Mouse (Mus musculus) neural tube, embryonic 11.5 days (tissue): ENCODE results near the gene Palld. TPM values are rescaled to one million over a fixed set of nuclear protein-coding genes. Genes with fewer than 3 reads are reported as not detected.

Experiments used
- ATAC-seq: fragments of 200-750 bp; cut with Nextera tagmentation; 2 replicates; pipeline ENCODE4 v1.8.0; 2017; ENCODE audit warnings: moderate number of reproducible peaks, mild to moderate bottlenecking, moderate TSS enrichment, moderate library complexity; ENCODE audit not compliant: insufficient read depth, low FRiP score, low TSS enrichment
- DNase-seq: peaks from one replicate; pipeline ENCODE4 v3.0.0-alpha.2; 2015; ENCODE audit warnings: low spot score
- H3K27ac ChIP-seq: fragments of 300-500 bp; sonication (generic); 2 replicates; pipeline ENCODE4 v1.5.1; 2014; ENCODE audit warnings: low read depth, mild to moderate bottlenecking, low read length
- H3K27me3 ChIP-seq: fragments of 300-500 bp; sonication (generic); 2 replicates; pipeline ENCODE4 v1.6.1; 2014; ENCODE audit warnings: mild to moderate bottlenecking, low read length, mixed read lengths; ENCODE audit not compliant: control insufficient read depth, insufficient read depth
- H3K36me3 ChIP-seq: fragments of 300-500 bp; sonication (generic); 2 replicates; pipeline ENCODE4 v1.6.1; 2014; ENCODE audit warnings: mild to moderate bottlenecking, low read length, moderate library complexity, mixed read lengths; ENCODE audit not compliant: control insufficient read depth, insufficient read depth
- H3K4me1 ChIP-seq: fragments of 300-500 bp; sonication (generic); 2 replicates; pipeline ENCODE4 v1.6.1; 2014; ENCODE audit warnings: low read length, mixed read lengths; ENCODE audit not compliant: control insufficient read depth, insufficient read depth
- H3K4me2 ChIP-seq: fragments of 300-500 bp; sonication (generic); 2 replicates; pipeline ENCODE4 v1.6.1; 2014; ENCODE audit warnings: low read depth, mild to moderate bottlenecking, moderate library complexity
- H3K4me3 ChIP-seq: fragments of 300-500 bp; sonication (generic); 2 replicates; pipeline ENCODE4 v1.5.1; 2014; ENCODE audit warnings: low read depth, low read length
- H3K9ac ChIP-seq: fragments of 300-500 bp; sonication (generic); 2 replicates; pipeline ENCODE4 v1.6.1; 2014; ENCODE audit warnings: mild to moderate bottlenecking, low read length
- H3K9me3 ChIP-seq: fragments of 300-500 bp; sonication (generic); 2 replicates; pipeline ENCODE4 v1.6.1; 2016; ENCODE audit warnings: low read length; ENCODE audit not compliant: control insufficient read depth
- WGBS: fragments of 180-500 bp; shearing (Covaris S2); extraction: QIAGEN DNeasy Blood & Tissue Kit; methylation state at CpG from one replicate; pipeline ENCODE4 v1.1.7; 2014; 5-methylcytosine and 5-hydroxymethylcytosine counted together
- polyA plus RNA-seq: library from polyadenylated mRNA; unstranded; fragments of >200 nt; fragmentation: Nextera tagmentation; extraction: Ambion mirVana; gene quantifications from 2 replicates; pipeline ENCODE4 v1.2.1, GENCODE M21; 2014

The Palld gene
- polyA plus RNA-seq, 1 experiment from 2014 or later = 54.7 TPM

DNA sequence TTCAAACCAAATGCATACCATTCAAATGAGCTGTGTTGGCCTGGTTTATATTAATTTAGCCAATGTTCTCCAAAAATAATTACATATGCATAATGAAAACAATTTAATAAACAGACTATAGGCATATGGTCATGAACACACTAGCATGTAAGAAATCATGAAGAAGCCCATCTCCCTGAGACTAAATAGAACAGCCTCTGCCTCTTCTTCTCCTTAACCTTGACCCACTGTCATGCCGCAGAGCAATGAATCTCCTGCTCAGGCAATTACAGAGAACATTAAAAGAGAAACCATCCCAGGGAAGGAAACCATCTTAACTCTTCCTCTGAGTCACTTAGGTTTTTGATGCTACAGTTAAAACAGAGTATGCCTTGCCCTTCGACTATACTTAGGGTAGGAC, 262.9 kb downstream of the Palld start:
- DNase-seq (no peak), ATAC-seq (no peak)
- Histone ChIP-seq H3K36me3 (no peaks in the 10 kb centered on the region), H3K9ac (no peak overlapping the region), H3K4me3 (no peak overlapping the region), H3K4me2 (no peak overlapping the region), H3K9me3 (no peaks in the 10 kb centered on the region), H3K27ac (no peak overlapping the region), H3K27me3 (no peaks in the 10 kb centered on the region), H3K4me1 (0 out of 2 replicates have a peak, but pooled peaks cover 3% of the 10 kb centered on the region)
- WGBS = 79% methylated on average over 2 of the region's 2 CpGs

DNA sequence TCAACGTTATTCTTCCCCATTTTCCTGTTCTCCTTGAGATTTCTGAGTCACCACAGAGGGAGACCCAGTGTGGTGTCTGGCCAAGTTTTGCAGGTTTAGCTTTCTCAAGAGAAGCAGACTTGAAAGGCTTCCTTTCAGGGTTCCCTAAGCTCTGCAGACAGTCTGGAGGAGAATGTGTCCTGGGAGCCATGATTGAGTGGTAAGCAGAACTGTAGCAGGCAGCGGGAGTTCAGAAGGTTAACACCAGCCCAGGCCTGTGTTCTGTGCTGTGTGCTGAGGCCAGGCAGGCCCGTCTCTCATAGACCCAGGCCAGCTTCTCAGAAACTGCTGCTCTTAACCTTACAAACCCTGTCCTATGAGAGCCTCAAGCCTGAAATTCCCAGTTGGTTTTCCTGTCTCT, 263.5 kb downstream of the Palld start:
- no peak overlapping the region for H3K4me3 ChIP-seq
- ATAC-seq (no peak), DNase-seq (peak; percentile 48)
- no peak overlapping the region for H3K4me2 ChIP-seq
- H3K9me3 ChIP-seq = no peaks in the 10 kb centered on the region
- 0 out of 2 replicates have a peak, but pooled peaks cover 3% of the 10 kb centered on the region for H3K4me1 ChIP-seq
- no peak overlapping the region for H3K9ac ChIP-seq
- peak overlapping the region; percentile 58 for H3K27ac ChIP-seq
- 53% methylated on average over 3 of the region's 3 CpGs for WGBS
- H3K36me3 ChIP-seq = no peaks in the 10 kb centered on the region
- H3K27me3 ChIP-seq = no peaks in the 10 kb centered on the region

DNA sequence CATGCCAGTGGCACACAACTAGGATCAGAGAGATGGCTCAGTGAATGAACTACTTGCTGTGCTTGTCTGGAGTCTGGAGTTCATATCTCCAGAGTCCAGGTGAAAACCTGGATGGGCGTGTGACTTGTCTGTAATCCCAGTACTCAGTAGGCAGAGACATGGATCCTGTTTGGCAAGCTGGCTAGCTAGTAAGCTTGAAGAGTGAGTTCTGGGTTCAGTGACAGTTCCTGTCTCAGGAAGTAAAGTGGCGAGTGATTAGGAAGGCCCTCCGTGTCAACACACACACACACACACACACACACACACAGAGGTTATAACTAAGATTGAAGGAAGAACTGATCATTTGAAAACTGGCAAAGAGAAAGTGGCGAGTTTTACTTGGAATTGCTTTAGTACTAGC, 264.8 kb downstream of the Palld start:
- H3K4me2 ChIP-seq = no peak overlapping the region
- no peak overlapping the region for H3K27ac ChIP-seq
- H3K4me1 ChIP-seq = 0 out of 2 replicates have a peak, but pooled peaks cover 3% of the 10 kb centered on the region
- H3K36me3 ChIP-seq = no peaks in the 10 kb centered on the region
- DNase-seq (no peak), ATAC-seq (no peak)
- no peaks in the 10 kb centered on the region for H3K27me3 ChIP-seq
- WGBS = 88% methylated on average over 4 of the region's 4 CpGs
- H3K9ac ChIP-seq = no peak overlapping the region
- H3K4me3 ChIP-seq = no peak overlapping the region
- H3K9me3 ChIP-seq = no peaks in the 10 kb centered on the region

DNA sequence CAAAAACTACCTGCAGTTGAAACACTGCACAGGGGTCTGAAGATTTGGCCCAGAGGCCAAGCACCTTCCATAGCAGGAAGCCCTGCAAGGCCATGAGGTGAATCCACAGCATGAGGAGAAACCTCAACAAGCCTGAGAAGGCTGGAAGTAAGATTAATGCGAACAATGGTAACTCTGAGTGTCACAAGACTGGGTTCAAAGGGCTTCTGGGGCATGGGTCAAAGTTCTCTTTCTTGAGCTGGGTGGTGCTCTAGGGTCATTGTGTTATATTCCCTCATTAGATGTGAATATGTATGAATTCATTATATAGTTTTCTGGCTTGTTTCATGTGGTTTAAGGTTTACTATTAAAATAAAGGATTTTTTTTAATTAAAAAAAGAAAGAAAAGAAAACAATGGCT, 267.7 kb downstream of the Palld start:
- WGBS = 94% methylated on average over 1 of the region's 1 CpGs
- Histone ChIP-seq H3K36me3 (no peaks in the 10 kb centered on the region), H3K4me2 (no peak overlapping the region), H3K4me3 (no peak overlapping the region), H3K27ac (no peak overlapping the region), H3K27me3 (no peaks in the 10 kb centered on the region), H3K9ac (no peak overlapping the region), H3K9me3 (no peaks in the 10 kb centered on the region), H3K4me1 (0 out of 2 replicates have a peak, but pooled peaks cover 3% of the 10 kb centered on the region)
- no peak for ATAC-seq
- DNase-seq = no peak

DNA sequence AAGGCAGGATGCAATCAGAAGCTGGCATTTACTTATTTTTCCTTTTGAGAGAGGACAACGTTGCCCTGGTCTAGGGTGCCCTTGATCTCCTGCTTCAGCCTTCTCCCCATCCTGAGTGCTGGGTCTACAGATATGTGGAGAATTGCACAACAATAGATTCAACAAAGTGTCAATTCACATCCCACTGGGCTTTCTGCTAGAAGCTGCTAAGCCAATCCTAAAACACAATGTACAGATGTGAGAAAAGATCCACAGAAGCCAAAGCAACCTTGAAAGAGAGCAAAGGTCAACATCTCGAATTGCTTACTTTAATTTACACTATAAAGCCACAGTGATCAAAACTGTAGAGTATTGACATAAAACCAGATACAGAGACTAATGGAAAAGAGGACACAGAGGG, 270.2 kb downstream of the Palld start:
- WGBS = 76% methylated on average over 2 of the region's 2 CpGs
- no peak for DNase-seq
- H3K9ac ChIP-seq = no peak overlapping the region
- no peak overlapping the region for H3K4me3 ChIP-seq
- no peak for ATAC-seq
- H3K9me3 ChIP-seq = no peaks in the 10 kb centered on the region
- H3K4me2 ChIP-seq = no peak overlapping the region
- no peak overlapping the region for H3K27ac ChIP-seq
- H3K27me3 ChIP-seq = no peaks in the 10 kb centered on the region
- H3K36me3 ChIP-seq = no peaks in the 10 kb centered on the region
- H3K4me1 ChIP-seq = no peaks in the 10 kb centered on the region

DNA sequence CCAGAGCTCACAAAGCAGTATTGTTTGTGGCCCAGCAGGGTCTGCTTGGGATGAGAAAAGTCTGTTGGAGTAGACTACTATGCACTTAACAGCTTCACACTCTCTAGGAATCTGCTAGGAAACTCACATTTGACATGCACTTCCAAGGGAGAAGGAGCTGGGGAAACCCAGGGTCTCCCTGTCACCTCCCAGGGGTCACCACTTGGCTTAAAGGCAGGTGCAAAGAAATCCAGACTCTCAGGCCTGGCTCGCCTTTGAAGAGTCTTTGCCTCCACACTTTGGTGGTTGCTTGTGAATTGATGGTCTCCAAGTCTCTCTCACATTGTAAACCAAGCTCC, 272.9 kb downstream of the Palld start:
- Histone ChIP-seq H3K4me3 (no peak overlapping the region), H3K4me2 (no peak overlapping the region), H3K27me3 (no peaks in the 10 kb centered on the region), H3K9me3 (no peaks in the 10 kb centered on the region), H3K4me1 (no peaks in the 10 kb centered on the region), H3K36me3 (no peaks in the 10 kb centered on the region), H3K27ac (no peak overlapping the region), H3K9ac (no peak overlapping the region)
- ATAC-seq = no peak
- DNase-seq = no peak
- 68% methylated on average over 1 of the region's 1 CpGs for WGBS

DNA sequence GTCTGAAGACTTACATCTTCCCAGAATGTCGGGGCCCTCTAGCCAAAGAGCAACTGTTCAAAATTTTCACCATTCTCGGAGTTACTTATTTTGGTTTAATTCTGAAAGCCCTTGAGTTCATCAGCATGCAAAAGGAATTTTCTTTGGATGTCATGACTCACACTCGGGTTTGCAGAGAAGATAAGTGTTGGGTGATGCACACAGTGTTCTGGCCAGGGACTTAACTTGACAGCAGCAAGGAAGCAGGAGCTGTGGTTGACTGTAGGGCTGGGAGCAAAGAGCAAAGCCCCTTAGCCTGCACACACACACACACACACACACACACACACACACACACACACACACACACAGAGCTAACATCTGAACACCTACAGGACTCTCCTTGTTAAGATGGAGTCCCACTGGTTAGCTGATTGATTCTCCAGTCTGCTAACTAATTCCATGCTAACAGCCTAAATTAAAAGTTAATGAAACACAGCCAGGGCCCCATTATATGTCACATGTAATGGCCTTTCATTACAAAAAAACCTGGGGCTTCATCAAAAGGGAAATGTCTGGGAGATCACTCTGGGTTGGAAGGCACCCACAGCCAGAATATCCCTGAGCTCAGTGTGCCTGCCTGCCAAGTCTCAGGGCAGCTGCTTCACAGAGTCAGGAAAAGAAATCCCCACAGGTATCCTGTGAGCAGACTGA, 273.4 kb downstream of the Palld start:
- no peak for DNase-seq
- H3K4me3 ChIP-seq = no peak overlapping the region
- H3K27ac ChIP-seq = no peak overlapping the region
- H3K9me3 ChIP-seq = no peaks in the 10 kb centered on the region
- no peak overlapping the region for H3K4me2 ChIP-seq
- whole genome bisulfite sequencing = 82% methylated on average over 3 of the region's 3 CpGs
- no peaks in the 10 kb centered on the region for H3K27me3 ChIP-seq
- ATAC-seq = no peak
- no peaks in the 10 kb centered on the region for H3K36me3 ChIP-seq
- no peaks in the 10 kb centered on the region for H3K4me1 ChIP-seq
- no peak overlapping the region for H3K9ac ChIP-seq

DNA sequence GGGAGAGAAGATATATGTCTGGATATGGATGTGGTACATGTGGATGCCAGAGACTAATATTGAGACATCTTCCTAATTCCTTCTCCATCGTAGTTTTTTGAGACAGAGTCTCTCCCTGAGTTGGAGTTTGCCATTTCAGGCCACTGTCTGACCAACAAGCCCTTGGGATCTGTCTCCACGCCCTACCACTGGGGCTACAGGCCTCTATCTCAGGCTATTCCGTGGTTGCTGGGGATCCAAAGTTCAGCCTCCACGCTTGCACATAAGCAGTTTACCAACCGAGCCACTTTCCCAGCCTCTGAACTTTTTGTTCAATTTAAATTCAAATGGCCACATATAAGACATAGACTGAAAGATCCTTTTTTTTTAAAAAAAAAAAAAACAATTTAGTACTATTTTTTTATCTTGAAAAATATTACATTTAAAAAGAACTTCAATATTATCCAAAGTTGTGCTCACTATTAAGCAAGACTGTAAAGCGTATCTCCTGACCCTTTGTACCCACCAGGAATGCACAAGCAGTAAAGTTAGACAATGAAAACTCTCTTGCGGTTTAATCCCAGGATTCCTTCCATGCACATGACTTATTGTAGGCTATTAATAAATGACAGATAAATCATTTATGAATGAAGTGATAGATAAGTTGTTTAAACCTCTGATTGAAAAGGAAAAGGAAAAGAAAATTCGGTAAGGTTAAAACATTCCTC, 276.1 kb downstream of the Palld start:
- no peaks in the 10 kb centered on the region for H3K36me3 ChIP-seq
- no peaks in the 10 kb centered on the region for H3K9me3 ChIP-seq
- DNase-seq (no peak), ATAC-seq (no peak)
- 94% methylated on average over 8 of the region's 8 CpGs for WGBS
- no peak overlapping the region for H3K4me2 ChIP-seq
- H3K27ac ChIP-seq = no peak overlapping the region
- H3K27me3 ChIP-seq = no peaks in the 10 kb centered on the region
- H3K9ac ChIP-seq = no peak overlapping the region
- H3K4me3 ChIP-seq = no peak overlapping the region
- peaks cover 3% of the 10 kb centered on the region; the same call in 1 of the 2 replicates for H3K4me1 ChIP-seq

DNA sequence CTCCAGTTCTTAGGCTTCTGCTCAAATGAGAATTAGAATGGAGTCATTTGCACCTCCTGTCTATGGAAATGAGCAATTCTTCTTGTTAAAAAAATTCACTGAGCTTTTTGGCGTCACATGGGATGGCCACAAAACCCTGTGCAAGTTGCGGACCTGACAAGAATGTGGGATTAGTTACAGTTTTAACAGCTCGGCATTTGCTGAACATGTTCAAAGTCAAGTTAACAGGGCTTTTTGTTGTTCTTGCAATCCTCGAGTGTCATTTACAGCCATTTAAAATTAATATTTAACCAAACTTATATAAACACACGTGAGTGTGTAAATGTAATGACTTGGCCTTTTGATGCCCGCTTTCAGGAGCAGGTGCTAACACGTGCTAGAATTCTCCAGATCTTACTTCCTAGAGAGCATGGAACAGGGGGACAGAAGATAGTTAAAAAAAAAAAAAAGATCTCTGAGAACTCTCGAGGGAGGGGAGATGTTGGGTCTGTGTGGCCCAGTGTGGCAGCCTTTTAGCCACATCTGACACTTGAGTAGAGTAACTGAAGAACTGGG, 276.8 kb downstream of the Palld start:
- Histone ChIP-seq H3K9me3 (no peaks in the 10 kb centered on the region), H3K4me3 (no peak overlapping the region), H3K4me1 (peaks cover 3% of the 10 kb centered on the region; the same call in 1 of the 2 replicates), H3K27me3 (no peaks in the 10 kb centered on the region), H3K9ac (no peak overlapping the region), H3K27ac (no peak overlapping the region), H3K4me2 (no peak overlapping the region), H3K36me3 (no peaks in the 10 kb centered on the region)
- ATAC-seq (no peak), DNase-seq (no peak)
- 85% methylated on average over 8 of the region's 8 CpGs for WGBS
